Mouse (Mus musculus): ENCODE measurements around the gene Hoxd4. TPM values are rescaled to one million over a fixed set of nuclear protein-coding genes. Genes with fewer than 3 reads are reported as not detected.

Hoxd4 gene
- 20.3 and 31.4 TPM in 2 replicates for polyA plus RNA-seq (2012; rRNA removed)

GRCm38 (mm10) chr2:74711721-74712621, at the start of gene Hoxd4, which contains the start of gene Hoxd3:
Hoxd4 (plus strand) TSS chr2:74711929.
Hoxd3 (plus strand) TSS chr2:74711927.
- TF ChIP-seq POLR2A (IDR thresholded peaks at IDR 0.05; ENCODE audit: low read depth, low read length), result no peak
- no peak for TF ChIP-seq CTCF (conservative IDR thresholded peaks at IDR 0.05; ENCODE audit: insufficient read depth, insufficient read length, low read depth, low read length)
- Histone ChIP-seq H3K27ac (ENCODE audit: insufficient read depth, low read depth, low read length) (peak within 1 kb of the TSS; percentile 99), H3K4me3 (ENCODE audit: insufficient read depth, low read depth, low read length) (peak within 1 kb of the TSS; percentile 97), H3K27me3 (replicated peaks; ENCODE audit: control insufficient read depth, insufficient read depth, low read length) (no peaks in the 10 kb centered on the region), H3K36me3 (ENCODE audit: control insufficient read depth, insufficient read depth, low read length) (no peaks in the 10 kb centered on the region), H3K4me1 (ENCODE audit: control insufficient read depth, insufficient read depth, low read length) (peaks cover 8% of the 10 kb centered on the region; the same call in 1 of the 2 replicates)
- DNase-seq, result peak; percentile 85
- WGBS, result under 1% methylated on average over 65 of the region's 65 CpGs

- no peak for TF ChIP-seq POLR2A (IDR thresholded peaks at IDR 0.05; ENCODE audit: low read depth, low read length)
- TF ChIP-seq CTCF (conservative IDR thresholded peaks at IDR 0.05; ENCODE audit: insufficient read depth, insufficient read length, low read depth, low read length), result peak; percentile 66
- Histone ChIP-seq H3K27ac (ENCODE audit: insufficient read depth, low read depth, low read length) (no peak overlapping the region), H3K4me3 (ENCODE audit: insufficient read depth, low read depth, low read length) (no peak overlapping the region), H3K36me3 (ENCODE audit: control insufficient read depth, insufficient read depth, low read length) (no peaks in the 10 kb centered on the region), H3K27me3 (replicated peaks; ENCODE audit: control insufficient read depth, insufficient read depth, low read length) (peaks cover 19% of the 10 kb centered on the region), H3K4me1 (ENCODE audit: control insufficient read depth, insufficient read depth, low read length) (no peaks in the 10 kb centered on the region)
- WGBS, result 2% methylated on average over 18 of the region's 18 CpGs
- DNase-seq, result peak; percentile 72
Measured at GRCm38 (mm10) chr2:74663291-74663925, 48.3 kb upstream of the Hoxd4 start.

- H3K4me1 ChIP-seq (ENCODE audit: control insufficient read depth, insufficient read depth, low read length), result no peaks in the 10 kb centered on the region
- peaks cover 12% of the 10 kb centered on the region for H3K27me3 ChIP-seq (replicated peaks; ENCODE audit: control insufficient read depth, insufficient read depth, low read length)
- no peaks in the 10 kb centered on the region for H3K36me3 ChIP-seq (ENCODE audit: control insufficient read depth, insufficient read depth, low read length)
- H3K27ac ChIP-seq (ENCODE audit: insufficient read depth, low read depth, low read length), result no peak overlapping the region
- H3K4me3 ChIP-seq (ENCODE audit: insufficient read depth, low read depth, low read length), result no peak overlapping the region
- no peak for DNase-seq
- TF ChIP-seq POLR2A (IDR thresholded peaks at IDR 0.05; ENCODE audit: low read depth, low read length), result no peak
- no peak for TF ChIP-seq CTCF (conservative IDR thresholded peaks at IDR 0.05; ENCODE audit: insufficient read depth, insufficient read length, low read depth, low read length)
- 6% methylated on average over 7 of the region's 7 CpGs for WGBS
Measured at GRCm38 (mm10) chr2:74666411-74666810, 45.3 kb upstream of the Hoxd4 start.

- Histone ChIP-seq H3K36me3 (ENCODE audit: control insufficient read depth, insufficient read depth, low read length) (no peaks in the 10 kb centered on the region), H3K4me3 (ENCODE audit: insufficient read depth, low read depth, low read length) (no peak overlapping the region), H3K27me3 (replicated peaks; ENCODE audit: control insufficient read depth, insufficient read depth, low read length) (peaks cover 10% of the 10 kb centered on the region), H3K27ac (ENCODE audit: insufficient read depth, low read depth, low read length) (no peak overlapping the region), H3K4me1 (ENCODE audit: control insufficient read depth, insufficient read depth, low read length) (no peaks in the 10 kb centered on the region)
- WGBS, result 10% methylated on average over 36 of the region's 36 CpGs
- no peak for DNase-seq
- TF ChIP-seq POLR2A (IDR thresholded peaks at IDR 0.05; ENCODE audit: low read depth, low read length) (no peak), CTCF (conservative IDR thresholded peaks at IDR 0.05; ENCODE audit: insufficient read depth, insufficient read length, low read depth, low read length) (no peak)
Measured at GRCm38 (mm10) chr2:74667191-74667841, 44.4 kb upstream of the Hoxd4 start.

- WGBS, result 1% methylated on average over 23 of the region's 51 CpGs
- peak within 1 kb of the TSS; percentile 5; the same call in 1 of the 2 replicates for H3K4me3 ChIP-seq (ENCODE audit: insufficient read depth, low read depth, low read length)
- H3K27ac ChIP-seq (ENCODE audit: insufficient read depth, low read depth, low read length), result no peak within 1 kb of the TSS
- DNase-seq, result no peak
- peaks cover 10% of the 10 kb centered on the region for H3K27me3 ChIP-seq (replicated peaks; ENCODE audit: control insufficient read depth, insufficient read depth, low read length)
- no peaks in the 10 kb centered on the region for H3K4me1 ChIP-seq (ENCODE audit: control insufficient read depth, insufficient read depth, low read length)
- no peaks in the 10 kb centered on the region for H3K36me3 ChIP-seq (ENCODE audit: control insufficient read depth, insufficient read depth, low read length)
- TF ChIP-seq POLR2A (IDR thresholded peaks at IDR 0.05; ENCODE audit: low read depth, low read length) (no peak), CTCF (conservative IDR thresholded peaks at IDR 0.05; ENCODE audit: insufficient read depth, insufficient read length, low read depth, low read length) (no peak)
Measured at GRCm38 (mm10) chr2:74667842-74668357, 43.8 kb upstream of the Hoxd4 start, which contains the start of gene Hoxd13. Hoxd13 (plus strand) TSS chr2:74668310.

GRCm38 (mm10) chr2:74668370-74669229, 43.1 kb upstream of the Hoxd4 start:
- H3K27ac ChIP-seq (ENCODE audit: insufficient read depth, low read depth, low read length), result no peak overlapping the region
- 1% methylated on average over 73 of the region's 74 CpGs for WGBS
- no peaks in the 10 kb centered on the region for H3K36me3 ChIP-seq (ENCODE audit: control insufficient read depth, insufficient read depth, low read length)
- TF ChIP-seq POLR2A (IDR thresholded peaks at IDR 0.05; ENCODE audit: low read depth, low read length) (no peak), CTCF (conservative IDR thresholded peaks at IDR 0.05; ENCODE audit: insufficient read depth, insufficient read length, low read depth, low read length) (no peak)
- H3K27me3 ChIP-seq (replicated peaks; ENCODE audit: control insufficient read depth, insufficient read depth, low read length), result peaks cover 11% of the 10 kb centered on the region
- DNase-seq, result peak; percentile 40
- no peaks in the 10 kb centered on the region for H3K4me1 ChIP-seq (ENCODE audit: control insufficient read depth, insufficient read depth, low read length)
- peak overlapping the region; percentile 5; the same call in 1 of the 2 replicates for H3K4me3 ChIP-seq (ENCODE audit: insufficient read depth, low read depth, low read length)
